Mouse (Mus musculus) lung, embryonic 14.5 days (tissue): ENCODE results near the gene Ice1. TPM values are rescaled to one million over a fixed set of nuclear protein-coding genes. Genes with fewer than 3 reads are reported as not detected.

Experiments used
- ATAC-seq: fragments of 200-750 bp; cut with Nextera tagmentation; 2 replicates; pipeline ENCODE4 v1.8.0; 2017; ENCODE audit warnings: mild to moderate bottlenecking, moderate TSS enrichment, moderate library complexity; ENCODE audit not compliant: insufficient read depth
- DNase-seq: peaks from one replicate; pipeline ENCODE4 v3.0.0-alpha.2; 2015
- H3K27ac ChIP-seq: fragments of 300-500 bp; sonication (generic); 2 replicates; pipeline ENCODE4 v1.5.1; 2014; ENCODE audit warnings: low read depth, mild to moderate bottlenecking, moderate library complexity
- H3K27me3 ChIP-seq: fragments of 300-500 bp; sonication (generic); 2 replicates; pipeline ENCODE4 v1.6.1; 2014; ENCODE audit warnings: low read length, control low read depth; ENCODE audit not compliant: insufficient read depth
- H3K36me3 ChIP-seq: fragments of 300-500 bp; sonication (generic); 2 replicates; pipeline ENCODE4 v1.6.1; 2014; ENCODE audit warnings: control low read depth; ENCODE audit not compliant: insufficient read depth
- H3K4me1 ChIP-seq: fragments of 300-500 bp; sonication (generic); 2 replicates; pipeline ENCODE4 v1.6.1; 2014; ENCODE audit warnings: antibody characterized with exemption, control low read depth; ENCODE audit not compliant: insufficient read depth
- H3K4me2 ChIP-seq: fragments of 300-500 bp; sonication (generic); 2 replicates; pipeline ENCODE4 v1.6.1; 2014; ENCODE audit warnings: mild to moderate bottlenecking
- H3K4me3 ChIP-seq: fragments of 300-500 bp; sonication (generic); 2 replicates; pipeline ENCODE4 v1.5.1; 2014; ENCODE audit warnings: low read depth, low read length
- H3K9ac ChIP-seq: fragments of 300-500 bp; sonication (generic); 2 replicates; pipeline ENCODE4 v1.6.1; 2014
- H3K9me3 ChIP-seq: fragments of 300-500 bp; sonication (generic); 2 replicates; pipeline ENCODE4 v1.6.1; 2016; ENCODE audit warnings: low read depth, low read length, control low read depth
- CTCF ChIP-seq: IDR thresholded peaks from 2 replicates; pipeline ENCODE4 v1.5.1; 2016; ENCODE audit warnings: antibody characterized with exemption, low read depth
- WGBS: fragments of 180-500 bp; shearing (Covaris S2); extraction: QIAGEN DNeasy Blood & Tissue Kit; methylation state at CpG from one replicate; pipeline ENCODE4 v1.1.7; 2014; 5-methylcytosine and 5-hydroxymethylcytosine counted together
- polyA plus RNA-seq: library from polyadenylated mRNA; unstranded; fragments of >200 nt; fragmentation: Nextera tagmentation; extraction: Ambion mirVana; gene quantifications from 2 replicates; pipeline ENCODE4 v1.2.1, GENCODE M21; 2014

Gene Ice1
- polyA plus RNA-seq, 1 experiment from 2014 or later: 28.2 TPM

GRCm38 (mm10) chr13:70641381-70641780, 3.9 kb upstream of the Ice1 start:
- H3K27ac ChIP-seq: no peak overlapping the region
- peaks cover 4% of the 10 kb centered on the region; the same call in 1 of the 2 replicates for H3K4me1 ChIP-seq
- ATAC-seq (no peak), DNase-seq (no peak)
- H3K9me3 ChIP-seq: no peaks in the 10 kb centered on the region
- no peaks in the 10 kb centered on the region for H3K36me3 ChIP-seq
- no peak overlapping the region for H3K4me2 ChIP-seq
- no peak for TF ChIP-seq CTCF
- H3K27me3 ChIP-seq: no peaks in the 10 kb centered on the region
- WGBS: 73% methylated on average over 5 of the region's 5 CpGs
- no peak overlapping the region for H3K9ac ChIP-seq
- H3K4me3 ChIP-seq: no peak overlapping the region

DNA sequence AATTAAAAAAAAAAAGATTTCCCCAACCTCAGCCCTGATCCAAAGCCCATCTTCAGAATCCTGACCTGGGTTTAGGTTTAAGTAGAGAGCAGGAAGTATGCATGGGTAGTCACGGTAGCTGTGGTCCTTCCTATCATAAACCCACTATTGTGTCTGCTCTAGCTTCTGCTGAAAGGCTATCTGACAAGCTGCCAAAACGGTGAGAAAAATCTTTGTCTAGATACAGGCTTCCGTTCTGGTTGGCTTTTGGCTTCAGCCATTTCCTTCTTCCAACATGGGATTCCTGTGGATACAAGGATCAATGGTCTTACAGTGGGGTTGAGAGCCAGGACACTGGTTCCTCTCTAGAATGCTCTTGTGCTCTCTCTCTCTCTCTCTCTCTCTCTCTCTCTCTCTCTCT, 2.2 kb upstream of the Ice1 start:
- Histone ChIP-seq H3K36me3 (no peaks in the 10 kb centered on the region), H3K27me3 (no peaks in the 10 kb centered on the region), H3K4me3 (no peak overlapping the region), H3K27ac (no peak overlapping the region), H3K9ac (no peak overlapping the region), H3K9me3 (no peaks in the 10 kb centered on the region), H3K4me1 (peaks cover 11% of the 10 kb centered on the region; the same call in 1 of the 2 replicates), H3K4me2 (no peak overlapping the region)
- WGBS: 66% methylated on average over 3 of the region's 3 CpGs
- DNase-seq (no peak), ATAC-seq (no peak)
- TF ChIP-seq CTCF: no peak

DNA sequence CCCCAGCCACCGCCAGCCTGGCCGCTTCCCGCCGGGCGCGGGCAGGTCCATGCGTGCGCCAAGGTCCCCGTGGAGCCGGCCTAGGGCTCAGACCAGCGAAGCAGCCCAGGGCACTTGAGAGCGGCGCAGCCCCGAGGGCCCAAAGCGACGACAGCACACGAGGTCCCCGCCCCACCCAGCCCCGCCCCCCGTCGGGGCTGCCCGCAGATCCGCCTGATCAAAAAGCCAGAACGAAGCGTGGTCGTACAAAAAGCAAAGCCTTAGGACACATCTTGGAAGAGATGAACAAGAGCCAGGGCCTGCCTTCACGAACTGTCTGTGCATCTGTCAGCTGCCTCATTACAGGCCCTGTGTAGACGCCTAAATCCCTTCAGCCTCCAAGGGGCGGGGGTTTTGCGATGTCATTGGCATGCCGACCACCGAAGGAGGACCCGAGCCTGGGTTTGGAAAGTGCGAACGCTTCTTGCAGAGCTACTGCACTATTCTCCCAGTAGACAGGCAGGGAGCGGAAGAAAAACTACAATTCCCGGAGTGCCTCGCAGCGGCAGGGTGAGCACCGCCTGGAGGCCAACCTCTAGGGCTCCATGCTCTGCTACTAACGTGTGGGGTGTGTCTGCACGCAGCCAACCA, 343 bp upstream of the Ice1 start:
- Histone ChIP-seq H3K27me3 (no peaks in the 10 kb centered on the region), H3K4me2 (peak overlapping the region; percentile 85), H3K27ac (peak overlapping the region; percentile 85), H3K9ac (peak overlapping the region; percentile 86), H3K4me1 (peaks cover 11% of the 10 kb centered on the region; the same call in 1 of the 2 replicates), H3K36me3 (no peaks in the 10 kb centered on the region), H3K9me3 (no peaks in the 10 kb centered on the region), H3K4me3 (peak overlapping the region; percentile 95)
- DNase-seq (peak; percentile 98), ATAC-seq (peak; percentile 97)
- peak; percentile 71 for TF ChIP-seq CTCF
- under 1% methylated on average over 40 of the region's 42 CpGs for WGBS

- Histone ChIP-seq H3K9me3 (no peaks in the 10 kb centered on the region), H3K4me1 (peaks cover 11% of the 10 kb centered on the region; the same call in 1 of the 2 replicates), H3K4me3 (peak overlapping the region; percentile 95), H3K27ac (no peak overlapping the region), H3K27me3 (no peaks in the 10 kb centered on the region), H3K4me2 (peak overlapping the region; percentile 85), H3K36me3 (no peaks in the 10 kb centered on the region), H3K9ac (peak overlapping the region; percentile 86)
- ATAC-seq: no peak
- 24% methylated on average over 10 of the region's 10 CpGs for WGBS
- DNase-seq: no peak
- TF ChIP-seq CTCF: no peak
Observed at GRCm38 (mm10) chr13:70636706-70637105, 728 bp downstream of the Ice1 start.

- DNase-seq (no peak), ATAC-seq (no peak)
- H3K9ac ChIP-seq: no peak overlapping the region
- no peaks in the 10 kb centered on the region for H3K9me3 ChIP-seq
- H3K4me1 ChIP-seq: peaks cover 11% of the 10 kb centered on the region; the same call in 1 of the 2 replicates
- WGBS: 53% methylated on average over 2 of the region's 2 CpGs
- TF ChIP-seq CTCF: no peak
- no peak overlapping the region for H3K27ac ChIP-seq
- peak overlapping the region; percentile 0; the same call in 1 of the 2 replicates for H3K4me2 ChIP-seq
- no peaks in the 10 kb centered on the region for H3K27me3 ChIP-seq
- H3K4me3 ChIP-seq: no peak overlapping the region
- no peaks in the 10 kb centered on the region for H3K36me3 ChIP-seq
Observed at GRCm38 (mm10) chr13:70635591-70635990, 1.8 kb downstream of the Ice1 start.

- Histone ChIP-seq H3K4me1 (no peaks in the 10 kb centered on the region), H3K9ac (no peak overlapping the region), H3K27me3 (no peaks in the 10 kb centered on the region), H3K27ac (no peak overlapping the region), H3K4me2 (no peak overlapping the region), H3K36me3 (0 out of 2 replicates have a peak, but pooled peaks cover 1% of the 10 kb centered on the region), H3K9me3 (0 out of 2 replicates have a peak, but pooled peaks cover 5% of the 10 kb centered on the region), H3K4me3 (no peak overlapping the region)
- DNase-seq (no peak), ATAC-seq (no peak)
- 86% methylated on average over 4 of the region's 4 CpGs for WGBS
- no peak for TF ChIP-seq CTCF
Observed at GRCm38 (mm10) chr13:70626416-70626815, 11.0 kb downstream of the Ice1 start.

- Histone ChIP-seq H3K27ac (no peak overlapping the region), H3K36me3 (0 out of 2 replicates have a peak, but pooled peaks cover 6% of the 10 kb centered on the region), H3K9ac (no peak overlapping the region), H3K4me3 (no peak overlapping the region), H3K4me1 (no peaks in the 10 kb centered on the region), H3K4me2 (no peak overlapping the region), H3K27me3 (no peaks in the 10 kb centered on the region), H3K9me3 (0 out of 2 replicates have a peak, but pooled peaks cover 5% of the 10 kb centered on the region)
- DNase-seq: no peak
- WGBS: 62% methylated on average over 1 of the region's 1 CpGs
- ATAC-seq: no peak
- no peak for TF ChIP-seq CTCF
Observed at GRCm38 (mm10) chr13:70625665-70626064, 11.8 kb downstream of the Ice1 start.
